30 mouse cellular contexts compared by ENCODE assay signal in the genomic region with DNA sequence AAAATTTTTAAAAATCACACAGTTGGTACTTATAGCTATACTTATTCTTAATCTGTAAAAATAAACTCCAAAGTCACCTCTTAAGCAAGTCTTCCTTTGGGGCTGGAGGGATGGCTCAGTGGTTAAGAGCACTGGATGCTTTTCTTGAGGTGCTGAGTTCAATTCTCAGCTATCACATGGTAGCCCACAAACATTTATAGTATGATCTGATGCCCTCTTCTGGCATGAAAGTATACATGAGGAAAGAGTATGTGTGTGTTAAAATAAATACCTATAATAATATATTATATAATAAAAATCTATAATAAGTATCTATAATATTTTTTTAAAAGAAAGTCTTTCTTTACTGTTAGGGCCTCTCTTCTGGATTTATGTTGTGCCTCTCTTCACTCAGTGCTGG. TPM values are rescaled to one million over a fixed set of nuclear protein-coding genes. Genes with fewer than 3 reads are reported as not detected.
DNase-seq lines count a peak whose midpoint lies in the region; TF ChIP-seq lines count a peak whose summit lies in the region.
"Had no signal": no experiment of that assay in that cellular context is flagged by ENCODE, and none has a peak within 500 bp of the region (broad histone marks: within the 10 kb centered on the region; RNA-seq: fewer than 3 reads in every experiment).

No protein-coding gene starts in this region.

- no peak overlapping the region for H3K27ac ChIP-seq in left cerebral cortex, adult 2 months
- H3K27ac ChIP-seq: embryonic facial prominence, embryonic 12.5 days; hindbrain, embryonic 14.5 days; kidney, postnatal 0 days; limb, embryonic 12.5 days; liver, embryonic 12.5 days; macrophage; midbrain, embryonic 13.5 days; neural tube, embryonic 15.5 days; stomach, embryonic 15.5 days had no signal

- DNase-seq in left cerebral cortex, adult 2 months (ENCODE audit: extremely low spot score in 1 of 2, low spot score in 2 of 2), result no peak
- DNase-seq in left cerebral cortex, adult 11 months (ENCODE audit: low spot score), result no peak
- peak; percentile 9 for DNase-seq in A20 (ENCODE audit: low read depth, low spot score)
- peak; percentile 5 for DNase-seq in c-Kit-positive CD71-positive TER-119-negative erythroid progenitor cells, embryonic 14.5 days (ENCODE audit: low read depth)
- DNase-seq in urinary bladder, adult 18-20 months (ENCODE audit: low spot score in 2 of 2), result no peak
- no peak for DNase-seq in adrenal gland, postnatal 14 days
- DNase-seq: adrenal gland, adult 8-10 months; cerebellum, adult 11 months; cerebellum, adult 9-10 months; embryo, embryonic 11 days; gastrocnemius, postnatal 36 days; heart, adult 18-20 months; kidney, adult 11 months; kidney, postnatal 4 days; layer of hippocampus, adult 9-11 months; liver, postnatal 0 days; retina, postnatal 1 day; right cerebral cortex, postnatal 14 days; thymus, adult 18-20 months; thymus, postnatal 36 days had no signal

- intact Hi-C loops in left cerebral cortex, adult 2 months (cut with DNase I), result no loop called here

- H3K4me3 ChIP-seq in left cerebral cortex, adult 2 months, result no peak overlapping the region
- H3K4me3 ChIP-seq: embryonic facial prominence, embryonic 12.5 days; heart, embryonic 12.5 days; limb, embryonic 12.5 days; liver, embryonic 12.5 days; midbrain, embryonic 13.5 days; neural tube, embryonic 15.5 days; stomach, embryonic 15.5 days had no signal

- TF ChIP-seq CTCF in left cerebral cortex, adult 2 months (IDR thresholded peaks at IDR 0.05), result peak; percentile 32

RNA-seq across cellular contexts. Expression of a gene that starts 58.2 kb away (rescaled TPM):
- 100 to 1,000 TPM; 414 to 463 TPM for total RNA-seq in left cerebral cortex, adult 2 months (2021)
- total RNA-seq in adrenal gland, postnatal 14 days (2021), result 15.5 and 16.3 TPM in 2 replicates

Comparison
In these comparisons a context has a peak if more than half of its experiments do, and no peak if none do; other contexts are left out.
1. DNase-seq: peak in A20 (single experiment) and c-Kit-positive CD71-positive TER-119-negative erythroid progenitor cells, embryonic 14.5 days (single experiment); none in left cerebral cortex, adult 2 months (0 of 2), left cerebral cortex, adult 11 months (single experiment), urinary bladder, adult 18-20 months (0 of 2) and adrenal gland, postnatal 14 days (single experiment).
2. RNA of a gene that starts 58.2 kb away (total RNA-seq): 414 to 463 TPM in left cerebral cortex, adult 2 months; 15.5 to 16.3 TPM in adrenal gland, postnatal 14 days; every median in the first group is over 10 times any median in the second.